Mouse (Mus musculus) urinary bladder, postnatal 14 days (tissue): ENCODE results near the gene Oprm1.

Experiments used
- DNase-seq: peaks from one replicate; pipeline ENCODE4 v3.0.0; 2021; ENCODE audit warnings: low spot score

Gene Oprm1

GRCm38 (mm10) chr10:7047288-7047918 lies 289.1 kb downstream of the Oprm1 start:
- no peak for DNase-seq

- no peak for DNase-seq
Measured at GRCm38 (mm10) chr10:7047919-7048291, 289.6 kb downstream of the Oprm1 start.

DNA sequence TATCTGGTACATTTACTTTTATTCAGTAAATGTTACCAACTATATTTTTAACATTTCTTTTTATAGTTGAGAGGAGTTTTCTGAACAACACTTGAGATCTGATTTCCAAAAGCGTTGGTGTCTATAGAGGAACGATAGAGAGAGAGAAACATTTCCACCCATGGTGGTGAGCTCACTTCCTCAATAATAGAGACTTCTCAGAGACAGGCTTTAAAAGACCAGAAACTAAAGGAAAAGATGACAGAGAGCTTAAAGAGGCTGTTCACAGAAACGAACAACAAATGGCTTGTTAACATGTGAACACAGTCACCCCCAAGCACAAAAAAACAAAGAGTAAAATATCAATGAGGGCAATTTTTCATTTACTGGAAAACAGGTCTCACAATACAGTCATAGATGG lies 291.6 kb downstream of the Oprm1 start:
- DNase-seq: no peak

DNA sequence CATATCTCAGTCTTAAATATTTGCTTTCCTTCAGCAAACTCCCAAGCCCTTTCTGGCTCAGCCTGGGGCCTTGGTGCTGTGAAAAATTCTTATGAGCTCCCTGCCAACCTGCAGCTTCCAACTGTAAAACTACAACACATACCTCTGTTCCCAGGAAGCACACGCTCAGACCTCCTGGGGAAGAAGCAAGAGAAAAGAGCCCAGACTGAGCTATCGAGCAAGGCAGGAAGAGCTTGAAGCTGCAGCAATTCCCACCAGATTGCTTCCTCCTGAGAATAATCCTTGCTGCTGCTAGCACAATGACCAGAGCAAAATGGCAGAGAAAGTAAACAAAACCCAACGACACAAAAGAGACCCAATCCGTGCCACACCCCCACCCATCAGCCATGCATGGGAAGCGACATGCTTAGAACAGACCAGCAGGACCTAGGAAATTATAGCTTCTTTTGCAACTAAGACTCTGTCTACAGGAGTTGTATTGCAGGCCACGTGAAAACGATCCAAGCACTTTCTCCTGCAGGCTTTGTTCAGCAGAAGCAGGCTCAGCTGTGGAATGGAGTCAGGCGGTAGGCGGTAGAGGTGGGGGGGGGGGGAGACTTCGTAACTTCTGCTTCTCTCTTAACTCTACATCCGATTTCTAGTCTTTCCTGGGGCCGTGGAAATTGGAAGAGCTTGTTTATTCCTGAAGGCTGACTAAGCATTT lies 294.2 kb downstream of the Oprm1 start, which contains the start of gene Ipcef1:
Ipcef1 (minus strand) TSS at position 164 of the 703 bp plus-strand sequence.
- no peak for DNase-seq

- no peak for DNase-seq
Measured at GRCm38 (mm10) chr10:7054560-7055205, 296.4 kb downstream of the Oprm1 start.

GRCm38 (mm10) chr10:7057546-7057945 lies 299.2 kb downstream of the Oprm1 start:
- DNase-seq: no peak

GRCm38 (mm10) chr10:7060326-7060725 lies 302.0 kb downstream of the Oprm1 start:
- no peak for DNase-seq

DNA sequence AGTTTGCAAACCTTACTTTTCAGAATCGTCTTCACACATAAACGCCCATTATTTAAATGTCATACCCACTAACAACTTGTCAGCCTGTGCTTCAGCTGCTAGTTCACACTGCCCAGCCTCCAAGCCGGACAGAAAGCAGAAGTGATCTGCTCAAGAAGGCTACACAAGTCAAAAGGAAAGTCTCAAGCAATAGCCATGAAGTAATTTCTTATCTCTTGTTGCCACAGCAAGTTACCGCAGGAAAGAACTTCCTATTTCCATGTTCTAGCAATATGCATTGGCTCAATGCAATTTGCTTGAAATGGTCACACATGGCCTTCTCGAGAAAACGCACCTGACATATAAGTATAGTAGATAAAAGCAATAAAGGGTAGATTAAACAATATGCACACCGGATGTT lies 304.7 kb downstream of the Oprm1 start:
- no peak for DNase-seq

- no peak for DNase-seq
Measured at GRCm38 (mm10) chr10:7063752-7064457, 305.6 kb downstream of the Oprm1 start.

- DNase-seq: no peak
Measured at GRCm38 (mm10) chr10:7068608-7069007, 310.3 kb downstream of the Oprm1 start.

DNA sequence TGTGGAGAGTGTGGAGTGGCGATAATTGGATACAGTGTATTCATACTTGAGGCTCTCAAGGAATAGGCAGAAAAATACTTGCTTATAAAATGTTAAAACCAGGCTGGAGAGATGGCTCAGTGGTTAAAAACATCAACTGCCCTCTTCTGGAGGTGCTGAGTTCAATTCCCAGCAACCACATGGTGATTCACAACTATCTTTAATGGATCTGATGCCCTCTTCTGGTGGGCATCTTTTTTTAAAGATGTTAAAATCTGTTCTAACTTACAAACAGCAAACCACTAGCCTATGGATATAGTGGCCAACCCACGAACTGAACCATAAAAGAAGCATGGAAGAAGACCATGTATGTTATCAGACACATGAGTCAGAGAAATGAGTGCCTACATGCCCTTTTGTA lies 310.8 kb downstream of the Oprm1 start:
- no peak for DNase-seq

DNA sequence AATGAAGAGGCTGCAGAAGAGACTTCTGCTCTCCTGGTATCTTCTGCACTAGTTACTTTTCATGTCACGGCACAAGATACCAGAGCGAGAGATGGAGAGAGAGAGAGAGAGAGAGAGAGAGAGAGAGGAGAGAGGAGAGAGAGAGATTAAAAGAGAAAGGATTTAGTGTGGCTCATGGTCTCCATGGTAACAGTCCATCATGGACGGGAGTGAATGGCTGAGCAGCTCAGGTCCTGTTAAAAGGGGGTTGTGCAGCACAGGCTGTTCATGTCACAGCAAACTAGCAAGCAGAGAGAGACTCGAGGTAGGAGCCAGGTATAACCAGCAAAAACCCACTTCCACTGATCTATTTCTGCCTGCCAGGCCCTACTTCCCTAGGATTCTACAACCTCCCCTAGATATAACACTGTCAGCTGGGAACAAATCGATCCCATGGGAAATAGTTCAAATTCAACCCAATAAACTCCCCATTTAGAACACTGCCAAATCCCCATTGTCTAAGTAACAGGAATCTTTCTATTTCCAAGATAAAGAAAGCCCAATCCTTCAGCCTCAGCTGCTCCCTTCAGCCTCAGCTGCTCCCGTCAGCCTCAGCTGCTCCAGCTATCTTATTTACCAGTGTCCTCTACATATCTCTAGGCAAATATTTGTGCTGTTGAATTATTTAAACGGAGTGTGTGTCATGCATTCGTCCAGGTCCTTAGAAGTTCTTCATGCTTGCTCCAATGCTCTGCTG lies 312.0 kb downstream of the Oprm1 start:
- DNase-seq: no peak

DNA sequence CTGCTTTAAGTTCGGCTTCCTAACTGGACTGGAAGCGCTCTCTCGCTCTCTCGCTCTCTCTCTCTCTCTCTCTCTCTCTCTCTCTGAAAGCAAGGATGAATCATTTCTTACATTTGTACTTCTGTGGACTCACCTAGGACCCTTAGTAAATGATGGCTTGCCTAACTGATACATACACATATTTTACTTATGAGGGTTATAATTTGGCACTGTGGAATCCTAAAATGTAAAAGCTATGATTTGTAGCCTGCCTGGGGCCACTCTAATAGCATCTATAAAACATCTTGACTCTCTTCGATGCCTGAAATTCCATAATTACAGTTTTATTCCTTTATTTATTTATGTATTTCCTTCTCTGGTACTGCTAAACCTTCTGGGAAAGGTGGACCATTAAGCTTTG lies 312.6 kb downstream of the Oprm1 start:
- no peak for DNase-seq

DNA sequence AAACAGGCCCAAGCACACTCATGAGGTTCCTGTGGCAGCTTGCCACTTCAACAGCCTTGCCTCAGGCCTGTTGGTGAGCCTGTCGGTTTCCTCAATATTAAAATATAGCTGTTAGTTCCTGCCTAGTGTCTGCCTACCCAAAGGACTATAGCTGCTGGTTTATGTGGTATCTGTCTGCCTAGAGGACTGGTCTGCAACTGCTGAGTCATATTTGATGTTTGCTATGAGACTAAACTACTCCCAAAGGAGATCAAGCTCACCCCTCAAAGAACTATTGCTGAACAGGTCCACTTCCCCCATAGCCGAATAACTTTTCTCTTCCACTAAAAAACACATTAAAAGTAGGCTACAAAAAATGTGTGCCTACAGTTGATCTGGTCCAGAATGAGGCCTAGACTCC lies 315.9 kb downstream of the Oprm1 start:
- no peak for DNase-seq

DNA sequence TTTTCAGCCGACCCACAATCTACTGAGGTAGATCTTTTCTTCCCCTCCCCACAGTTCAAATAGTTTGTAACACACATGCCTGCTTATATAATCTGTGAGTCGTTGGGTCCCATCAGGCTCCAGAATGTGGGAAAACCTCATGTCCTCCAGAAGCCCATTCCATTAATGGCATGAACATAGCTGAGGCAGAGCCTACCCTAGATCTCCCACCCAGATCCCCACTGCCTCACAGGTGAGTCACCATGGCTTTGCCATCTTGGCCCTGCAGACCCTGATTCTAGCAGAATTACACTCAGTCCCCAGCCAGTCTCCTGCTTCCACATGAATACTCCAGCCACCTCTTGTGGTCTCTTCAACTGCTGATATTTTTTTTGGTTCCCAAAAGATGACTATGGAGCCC lies 317.4 kb downstream of the Oprm1 start:
- no peak for DNase-seq

DNA sequence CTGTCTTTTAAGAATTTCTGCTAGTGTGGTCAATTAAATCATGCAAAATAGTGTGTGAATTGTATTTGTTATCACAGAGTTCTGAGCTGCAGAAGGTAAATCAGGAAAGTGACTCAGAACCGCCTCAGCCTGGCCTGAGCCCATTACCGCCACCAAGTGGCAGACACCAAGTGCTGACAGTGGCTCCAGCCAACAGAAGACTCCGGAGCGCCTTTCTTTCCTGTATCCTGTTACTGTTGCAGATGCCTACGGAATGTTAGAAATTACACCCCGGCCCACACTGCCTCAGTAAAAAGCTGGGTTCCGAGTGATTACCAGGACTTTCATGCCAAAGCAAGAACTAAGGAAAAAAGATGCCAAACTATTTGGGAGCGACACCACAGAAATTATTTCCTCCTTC lies 317.9 kb downstream of the Oprm1 start:
- peak; percentile 80 for DNase-seq

GRCm38 (mm10) chr10:7076662-7077211 lies 318.4 kb downstream of the Oprm1 start:
- no peak for DNase-seq

GRCm38 (mm10) chr10:7077389-7077808 lies 319.1 kb downstream of the Oprm1 start:
- DNase-seq: no peak

- no peak for DNase-seq
Measured at GRCm38 (mm10) chr10:7077971-7078370, 319.7 kb downstream of the Oprm1 start.
